Mouse (Mus musculus): ENCODE data around the gene Dlg2.
A peak's percentile ranks its signal among the peaks of the same experiment; 100 is the strongest.

- peak; percentile 51 for TF ChIP-seq CTCF (IDR thresholded peaks at IDR 0.05; ENCODE audit: insufficient read depth, low read length)
- no peak for TF ChIP-seq POLR2A (IDR thresholded peaks at IDR 0.05; ENCODE audit: borderline replicate concordance, extremely low read depth, low read depth, low read length)
Measured at GRCm38 (mm10) chr7:91457207-91457606, 980.7 kb downstream of the Dlg2 start.
